Mouse (Mus musculus): Measurements from ENCODE around the gene Dmxl2. TPM values are rescaled to one million over a fixed set of nuclear protein-coding genes. Genes with fewer than 3 reads are reported as not detected.

The Dmxl2 gene
- total and polyA plus RNA-seq, 3 experiments: 6.1 to 238 (median 9.1) TPM

DNA sequence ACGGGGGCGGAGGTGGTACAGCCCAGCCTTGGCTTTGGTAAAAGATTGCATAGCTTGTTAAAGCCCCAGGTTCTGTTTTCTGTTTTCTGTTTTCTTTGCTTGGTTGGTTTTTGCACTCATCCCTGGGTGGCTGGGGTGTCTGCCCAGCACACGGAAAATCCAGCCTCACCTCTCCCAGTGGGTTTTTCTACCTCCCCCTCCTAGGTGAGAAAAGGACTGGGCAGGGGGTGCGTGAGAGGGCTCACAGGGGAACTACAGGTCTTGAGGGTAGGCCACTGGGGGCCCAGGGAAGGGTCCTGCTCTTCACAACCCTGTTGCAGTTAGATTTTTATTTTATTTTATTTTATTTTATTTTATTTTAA is 43.5 kb upstream of the Dmxl2 start:
- no peak overlapping the region for H3K4me3 ChIP-seq (ENCODE audit: control insufficient read depth in 1 of 2, insufficient read depth in 1 of 2, low read depth in 2 of 2, low read length in 2 of 2)
- H3K36me3 ChIP-seq (ENCODE audit: control insufficient read depth in 1 of 2, insufficient read depth in 2 of 2, low read length in 2 of 2): peaks cover 0 to 3% of the 10 kb centered on the region in 2 experiments; a peak in 1 of 4 replicates
- no peaks in the 10 kb centered on the region for H3K79me2 ChIP-seq (ENCODE audit: control insufficient read depth, insufficient read depth, low read length, poor library complexity)
- H3K9me3 ChIP-seq (replicated peaks; ENCODE audit: insufficient read depth, low read length): no peaks in the 10 kb centered on the region
- H3K4me1 ChIP-seq (ENCODE audit: control insufficient read depth in 1 of 2, insufficient read depth in 2 of 2, low read length in 2 of 2): peaks cover 2 to 3% of the 10 kb centered on the region in 2 experiments; a peak in 2 of 4 replicates
- DNase-seq (ENCODE audit: low read depth, low spot score): no peak
- no peak overlapping the region for H3K27ac ChIP-seq (ENCODE audit: control insufficient read depth, low read depth, low read length)
- H3K27me3 ChIP-seq (ENCODE audit: control insufficient read depth in 1 of 2, insufficient read depth in 2 of 2, low read length in 2 of 2): no peaks in the 10 kb centered on the region
- TF ChIP-seq CHD2 (IDR thresholded peaks at IDR 0.05; ENCODE audit: low read length): no peak
- TF ChIP-seq SIN3A (IDR thresholded peaks at IDR 0.05; ENCODE audit: low read length): no peak
- no peak for TF ChIP-seq BHLHE40 (IDR thresholded peaks at IDR 0.05; ENCODE audit: borderline replicate concordance, low read depth, low read length)
- TF ChIP-seq ELF1 (IDR thresholded peaks at IDR 0.05; ENCODE audit: low read depth, low read length): no peak
- no peak for TF ChIP-seq MYB (IDR thresholded peaks at IDR 0.05; ENCODE audit: low read depth, low read length)
- no peak for TF ChIP-seq E2F4 (IDR thresholded peaks at IDR 0.05; ENCODE audit: borderline replicate concordance, low read depth, low read length)
- TF ChIP-seq HCFC1 (IDR thresholded peaks at IDR 0.05; ENCODE audit: low read depth, low read length): no peak
- no peak for TF ChIP-seq ZMIZ1 (IDR thresholded peaks at IDR 0.05; ENCODE audit: low read depth, low read length)
- TF ChIP-seq TBP (IDR thresholded peaks at IDR 0.05; ENCODE audit: low read depth, low read length): no peak
- no peak for TF ChIP-seq CHD1 (IDR thresholded peaks at IDR 0.05; ENCODE audit: low read depth, low read length)
- TF ChIP-seq USF1 (IDR thresholded peaks at IDR 0.05; ENCODE audit: low read depth, low read length): no peak
- no peak for TF ChIP-seq ZNF384 (IDR thresholded peaks at IDR 0.05; ENCODE audit: low read depth, low read length)
- no peak for TF ChIP-seq EP300 (IDR thresholded peaks at IDR 0.05; ENCODE audit: low read depth in 1 of 2, low read length in 2 of 2)
- no peak for TF ChIP-seq POLR2A (IDR thresholded peaks at IDR 0.05; ENCODE audit: control insufficient read depth in 1 of 2, insufficient read depth in 1 of 2, low read depth in 1 of 2, low read length in 2 of 2, poor library complexity in 1 of 2)
- TF ChIP-seq USF2 (IDR thresholded peaks at IDR 0.05; ENCODE audit: borderline replicate concordance in 1 of 2, insufficient read depth in 1 of 2, low read depth in 1 of 2, low read length in 2 of 2): no peak
- TF ChIP-seq CTCF (IDR thresholded peaks at IDR 0.05 in 2 of 3, conservative IDR thresholded peaks at IDR 0.05 in 1 of 3; ENCODE audit: control insufficient read depth in 1 of 3, insufficient read depth in 1 of 3, low read depth in 2 of 3, low read length in 3 of 3, poor library complexity in 1 of 3, severe bottlenecking in 1 of 3): no peak
- H3K9ac ChIP-seq (ENCODE audit: control insufficient read depth, low read depth, low read length, poor library complexity, severe bottlenecking): no peak overlapping the region

DNA sequence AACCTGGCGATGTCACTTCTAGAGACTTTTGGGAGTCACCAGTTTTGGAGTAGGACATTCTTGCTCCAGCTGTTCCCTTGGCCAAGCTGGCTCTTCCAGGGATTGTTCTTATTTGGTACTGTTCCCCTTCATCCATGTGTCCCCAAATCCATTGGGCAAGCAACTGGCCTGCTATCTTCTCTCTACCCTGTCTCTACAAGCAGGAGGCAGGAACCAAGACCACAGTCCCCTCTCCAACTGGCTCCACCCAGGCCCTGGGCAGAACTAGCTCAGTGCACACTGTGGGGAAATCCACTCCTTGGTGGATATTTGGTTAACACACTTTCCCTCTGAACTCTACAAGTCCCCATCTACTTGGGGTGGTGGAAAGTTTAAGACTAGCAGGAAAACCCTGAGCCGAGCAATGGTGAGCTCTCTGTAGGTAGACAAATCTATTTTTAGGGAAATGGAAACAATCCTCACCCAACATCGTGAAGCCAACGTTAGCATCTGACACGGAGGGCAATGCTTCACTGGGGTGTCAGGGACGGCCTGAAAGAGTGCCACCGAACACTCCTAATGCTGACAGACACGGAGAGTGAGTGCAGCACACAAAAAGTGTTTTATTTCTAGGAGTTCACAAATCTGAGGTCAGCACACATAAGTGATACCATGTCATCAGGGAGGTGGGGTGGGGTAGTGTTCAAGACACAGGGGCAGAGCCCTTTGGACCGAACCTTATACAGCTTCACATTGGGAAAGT is 43.0 kb upstream of the Dmxl2 start:
- no peaks in the 10 kb centered on the region for H3K9me3 ChIP-seq (replicated peaks; ENCODE audit: insufficient read depth, low read length)
- H3K4me1 ChIP-seq (ENCODE audit: control insufficient read depth in 1 of 2, insufficient read depth in 2 of 2, low read length in 2 of 2): peaks cover 2 to 3% of the 10 kb centered on the region in 2 experiments; a peak in 2 of 4 replicates
- TF ChIP-seq TBP (IDR thresholded peaks at IDR 0.05; ENCODE audit: low read depth, low read length) (no peak), MAFK (IDR thresholded peaks at IDR 0.05; ENCODE audit: borderline replicate concordance, low read depth, low read length) (no peak), CHD2 (IDR thresholded peaks at IDR 0.05; ENCODE audit: low read length) (no peak), MYC (IDR thresholded peaks at IDR 0.05; ENCODE audit: low read depth, low read length) (no peak), RCOR1 (IDR thresholded peaks at IDR 0.05; ENCODE audit: low read depth, low read length) (no peak), UBTF (IDR thresholded peaks at IDR 0.05; ENCODE audit: borderline replicate concordance, insufficient read depth, low read depth, low read length) (no peak), GABPA (IDR thresholded peaks at IDR 0.05; ENCODE audit: low read depth, low read length) (no peak), SIN3A (IDR thresholded peaks at IDR 0.05; ENCODE audit: low read length) (no peak), ZMIZ1 (IDR thresholded peaks at IDR 0.05; ENCODE audit: low read depth, low read length) (no peak), MXI1 (IDR thresholded peaks at IDR 0.05; ENCODE audit: low read depth, low read length) (no peak), CTCF (IDR thresholded peaks at IDR 0.05 in 2 of 3, conservative IDR thresholded peaks at IDR 0.05 in 1 of 3; ENCODE audit: control insufficient read depth in 1 of 3, insufficient read depth in 1 of 3, low read depth in 2 of 3, low read length in 3 of 3, poor library complexity in 1 of 3, severe bottlenecking in 1 of 3) (no peak), ZC3H11A (IDR thresholded peaks at IDR 0.05; ENCODE audit: low read depth, low read length) (no peak), E2F4 (IDR thresholded peaks at IDR 0.05; ENCODE audit: borderline replicate concordance, low read depth, low read length) (no peak), NRF1 (IDR thresholded peaks at IDR 0.05; ENCODE audit: insufficient read depth, low read depth, low read length, poor library complexity, severe bottlenecking) (no peak), POLR2AphosphoS5 (IDR thresholded peaks at IDR 0.05; ENCODE audit: borderline replicate concordance, low read depth, low read length) (no peak), GATA1 (IDR thresholded peaks at IDR 0.05; ENCODE audit: low read depth, low read length) (no peak)
- H3K27me3 ChIP-seq (ENCODE audit: control insufficient read depth in 1 of 2, insufficient read depth in 2 of 2, low read length in 2 of 2): no peaks in the 10 kb centered on the region
- no peak overlapping the region for H3K4me3 ChIP-seq (ENCODE audit: control insufficient read depth in 1 of 2, insufficient read depth in 1 of 2, low read depth in 2 of 2, low read length in 2 of 2)
- no peak overlapping the region for H3K9ac ChIP-seq (ENCODE audit: control insufficient read depth, low read depth, low read length, poor library complexity, severe bottlenecking)
- H3K27ac ChIP-seq (ENCODE audit: control insufficient read depth, low read depth, low read length): no peak overlapping the region
- DNase-seq (ENCODE audit: low read depth, low spot score): no peak
- peaks cover 0 to 3% of the 10 kb centered on the region in 2 experiments; a peak in 1 of 4 replicates for H3K36me3 ChIP-seq (ENCODE audit: control insufficient read depth in 1 of 2, insufficient read depth in 2 of 2, low read length in 2 of 2)
- H3K79me2 ChIP-seq (ENCODE audit: control insufficient read depth, insufficient read depth, low read length, poor library complexity): no peaks in the 10 kb centered on the region

Measured in MEL (cell line).